Mouse (Mus musculus) T-helper 17 cell (primary cell): ENCODE data around the gene Axl.

Experiments
- in situ Hi-C, 2 experiments: fragments of 300-600 bp; cut with MboI, MseI; formaldehyde crosslinking; loops; 1 replicate in 1 of 2; 2 replicates in 1 of 2; pipeline ENCODE4 v1.15.1; 2025; ENCODE audit warnings: high pct_unique_total_duplicates in 2 of 2

The Axl gene

GRCm38 (mm10) chr7:25788220-25789128 is at the start of gene Axl:
Gene Axl (minus strand): TSS chr7:25788705.
- in situ Hi-C loops, result loop anchor here in 1 of 2 experiments (25.0 kb wide), 1 partner anchor 1401 kb away; the partner anchor contains the start of gene Smg9

DNA sequence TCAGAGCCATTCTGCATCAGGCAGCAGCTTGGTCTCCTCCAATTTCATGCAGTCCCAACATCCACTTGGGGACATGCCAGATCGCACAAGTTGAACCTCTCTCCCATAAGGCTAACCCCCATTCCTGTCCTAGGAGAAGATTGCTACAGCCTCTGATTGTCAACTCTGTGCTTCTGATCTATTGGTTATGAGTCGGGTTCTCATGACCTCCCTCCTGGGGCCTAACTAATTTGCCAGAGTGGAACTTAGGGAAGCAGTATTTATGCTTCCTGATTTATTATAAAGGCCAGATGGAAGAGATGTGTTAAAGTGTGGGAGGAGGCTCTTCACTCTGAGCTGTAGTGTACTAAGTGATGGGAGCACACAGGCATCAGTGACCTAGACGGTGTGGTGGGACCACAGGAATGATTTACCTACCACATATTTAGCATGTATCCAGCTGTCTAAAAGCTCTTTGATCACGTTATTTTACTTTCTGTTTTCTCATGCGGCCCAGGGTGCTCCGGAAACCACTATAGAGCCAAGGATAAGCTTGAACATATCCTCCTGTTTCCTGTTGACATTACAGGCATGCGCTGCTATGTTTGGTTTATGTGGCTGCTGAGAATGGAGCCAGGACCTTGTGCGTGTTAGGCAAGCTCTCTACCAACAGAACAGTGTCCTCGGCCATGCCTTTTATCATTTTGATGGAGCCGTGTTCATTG is 46.8 kb upstream of the Axl start:
- in situ Hi-C loops, result no loop called here

DNA sequence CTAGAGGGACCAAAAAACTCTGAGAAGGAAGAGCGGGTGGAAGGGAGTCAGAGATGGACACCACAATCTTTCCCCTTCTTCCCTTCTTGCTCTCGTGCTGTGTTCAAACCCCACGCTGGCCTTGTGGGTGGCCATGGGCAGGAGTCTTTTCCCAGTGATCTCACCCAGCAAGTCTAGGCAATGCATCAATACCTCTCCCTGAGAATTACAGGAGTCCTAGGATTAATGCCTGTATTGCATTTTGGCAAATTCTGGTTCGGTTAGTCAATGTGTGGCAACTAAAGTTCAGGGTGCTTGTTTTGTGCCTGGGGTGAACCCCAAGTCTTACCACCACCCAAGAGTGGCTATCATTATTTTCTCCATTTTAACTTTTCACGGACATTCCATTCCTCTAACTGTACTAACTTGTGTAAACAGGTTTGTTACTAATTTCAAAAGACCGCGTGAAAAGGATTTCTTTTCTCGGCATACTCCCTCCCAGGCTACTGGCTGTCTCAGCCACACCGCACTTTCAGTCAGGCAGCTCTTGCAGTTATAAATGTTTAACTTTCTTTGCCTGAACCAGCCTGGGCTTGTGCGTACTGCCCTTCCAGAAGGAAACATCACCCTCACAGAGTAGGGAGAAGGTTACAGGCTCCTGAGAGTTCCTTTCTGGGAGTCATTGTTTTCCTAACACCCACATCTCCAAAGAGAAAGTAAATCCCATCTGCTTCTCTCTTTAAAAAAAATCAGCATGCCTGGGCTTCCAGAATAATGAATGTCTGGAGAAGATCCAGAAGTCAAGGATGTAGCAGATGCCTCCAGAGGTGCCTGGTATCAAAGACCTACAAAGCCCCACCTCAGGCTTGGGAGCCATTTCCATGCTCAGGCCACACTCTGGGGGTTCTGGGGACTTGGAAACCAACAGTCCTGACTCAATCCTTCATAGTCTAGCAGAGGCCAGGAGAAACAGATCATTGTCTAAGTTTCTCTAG is 43.3 kb upstream of the Axl start:
- in situ Hi-C loops, result no loop called here

- in situ Hi-C loops, result no loop called here
Observed at GRCm38 (mm10) chr7:25830251-25830650, 41.7 kb upstream of the Axl start.

- in situ Hi-C loops, result no loop called here
Observed at GRCm38 (mm10) chr7:25827199-25827598, 38.7 kb upstream of the Axl start.

- in situ Hi-C loops, result no loop called here
Observed at GRCm38 (mm10) chr7:25826029-25826428, 37.5 kb upstream of the Axl start.

- in situ Hi-C loops, result no loop called here
Observed at GRCm38 (mm10) chr7:25825043-25825442, 36.5 kb upstream of the Axl start.

- in situ Hi-C loops, result no loop called here
Observed at GRCm38 (mm10) chr7:25816241-25816919, 27.9 kb upstream of the Axl start, which contains the start of gene Cyp2s1. Gene Cyp2s1 (minus strand): TSS chr7:25816913.

DNA sequence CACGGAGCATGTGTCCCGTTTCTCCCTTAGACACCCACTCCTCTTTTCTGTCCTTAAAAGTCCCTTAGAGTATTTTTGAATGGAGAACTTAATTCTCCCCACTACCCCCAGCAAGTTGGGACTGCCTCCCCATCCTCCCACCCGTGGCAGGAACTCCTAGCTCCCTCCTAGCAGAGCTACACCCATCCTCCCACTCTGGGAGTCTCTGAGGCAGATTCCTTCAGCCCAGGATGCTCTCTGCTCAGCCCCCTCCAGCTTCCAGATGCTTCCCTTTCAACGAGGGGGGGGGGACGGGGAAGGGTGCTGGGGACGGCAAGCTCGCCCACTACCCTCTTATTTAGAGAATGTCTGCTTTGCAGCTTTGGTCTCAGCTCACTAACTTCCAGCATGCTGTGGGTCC is 27.1 kb upstream of the Axl start:
- in situ Hi-C loops, result no loop called here

DNA sequence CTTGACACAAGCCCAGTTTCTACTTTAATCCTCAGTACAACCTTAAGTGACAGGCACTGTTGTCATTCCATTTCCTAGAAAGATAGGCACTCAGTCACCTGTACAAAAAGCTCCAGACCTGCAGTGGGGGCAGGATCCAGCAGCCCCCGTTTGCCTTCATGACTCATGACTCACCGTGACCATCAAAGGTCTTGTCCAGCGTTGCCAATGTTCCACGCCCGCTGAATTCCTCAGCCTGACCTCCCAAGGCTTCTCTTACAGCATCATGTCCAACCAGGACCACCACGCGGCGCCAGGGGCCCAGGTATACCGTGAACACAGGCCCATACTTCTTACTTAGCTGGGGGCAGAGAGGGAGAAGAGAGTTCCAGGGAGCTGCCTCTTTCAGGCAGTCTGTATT is 26.2 kb upstream of the Axl start:
- in situ Hi-C loops, result no loop called here

GRCm38 (mm10) chr7:25812195-25812594 is 23.7 kb upstream of the Axl start:
- in situ Hi-C loops, result no loop called here

DNA sequence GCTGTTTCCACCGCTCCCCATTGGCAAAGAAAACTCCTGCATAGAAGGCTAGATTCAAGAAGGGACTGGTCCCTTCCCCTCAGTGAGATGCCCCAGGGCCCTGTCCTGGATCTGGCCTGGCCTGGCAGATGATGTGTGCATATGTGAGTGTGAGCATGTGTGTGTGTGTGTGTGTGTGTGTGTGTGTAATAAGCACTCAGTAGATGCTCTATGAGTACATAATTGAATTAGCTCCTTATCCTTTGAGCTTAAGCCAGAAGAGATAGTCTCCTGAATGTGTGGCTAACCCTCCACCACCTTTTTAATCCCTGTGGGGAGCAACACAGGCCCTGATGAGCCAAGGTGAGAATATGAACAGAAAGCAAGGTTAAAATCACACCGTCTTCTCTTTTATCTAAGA is 23.2 kb upstream of the Axl start:
- in situ Hi-C loops, result no loop called here

GRCm38 (mm10) chr7:25805631-25806343 is 17.3 kb upstream of the Axl start:
- in situ Hi-C loops, result loop anchor here (5.0 kb wide), 1 partner anchor 48 kb away; no protein-coding TSS in a partner anchor

DNA sequence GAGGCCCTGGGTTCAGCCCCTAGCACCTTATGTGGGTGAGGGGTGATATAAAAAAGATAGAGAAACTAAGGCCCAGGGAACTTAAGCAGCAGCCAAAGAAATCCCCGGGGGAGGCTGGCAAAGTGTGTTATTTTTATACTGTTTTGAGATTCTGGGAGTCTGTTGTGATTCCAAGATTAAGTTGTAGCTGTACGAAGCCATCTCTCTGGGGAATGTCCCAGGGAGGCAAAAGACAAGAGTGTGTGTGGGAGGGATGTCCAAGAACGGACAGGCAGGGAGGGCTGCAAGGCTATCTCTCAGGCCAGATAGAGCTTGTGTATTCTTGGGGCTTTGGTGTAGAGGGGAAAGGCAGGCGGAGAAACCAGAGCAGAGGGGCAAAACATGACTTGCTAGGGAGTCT is 16.3 kb upstream of the Axl start:
- in situ Hi-C loops, result loop anchor here (5.0 kb wide), 1 partner anchor 47 kb away; no protein-coding TSS in a partner anchor

DNA sequence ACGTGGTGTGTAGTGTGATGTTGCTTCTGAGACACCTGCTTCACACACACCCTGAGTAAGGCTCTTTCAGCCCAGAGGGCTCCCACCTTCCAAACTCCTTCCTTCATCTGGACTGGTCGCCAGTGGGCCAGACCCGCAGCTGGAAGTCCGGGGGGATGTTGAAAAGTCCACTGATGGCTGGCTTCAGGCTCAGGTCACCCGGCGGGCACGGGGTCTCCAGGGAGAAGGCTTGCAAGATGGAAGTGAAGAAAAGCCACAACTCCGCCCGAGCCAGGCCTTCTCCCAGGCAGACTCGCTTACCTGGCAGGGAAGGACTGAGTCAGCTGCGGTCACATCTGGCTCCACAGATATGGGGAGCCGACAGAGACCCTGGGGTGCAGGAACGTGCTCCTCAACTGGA is 15.0 kb upstream of the Axl start:
- in situ Hi-C loops, result no loop called here

- in situ Hi-C loops, result no loop called here
Observed at GRCm38 (mm10) chr7:25802241-25803125, 14.0 kb upstream of the Axl start.

- in situ Hi-C loops, result no loop called here
Observed at GRCm38 (mm10) chr7:25801031-25801430, 12.5 kb upstream of the Axl start.

GRCm38 (mm10) chr7:25799369-25799768 is 10.9 kb upstream of the Axl start:
- in situ Hi-C loops, result loop anchor here in 1 of 2 experiments (25.0 kb wide), 1 partner anchor 1412 kb away; the partner anchor contains the start of gene Smg9

DNA sequence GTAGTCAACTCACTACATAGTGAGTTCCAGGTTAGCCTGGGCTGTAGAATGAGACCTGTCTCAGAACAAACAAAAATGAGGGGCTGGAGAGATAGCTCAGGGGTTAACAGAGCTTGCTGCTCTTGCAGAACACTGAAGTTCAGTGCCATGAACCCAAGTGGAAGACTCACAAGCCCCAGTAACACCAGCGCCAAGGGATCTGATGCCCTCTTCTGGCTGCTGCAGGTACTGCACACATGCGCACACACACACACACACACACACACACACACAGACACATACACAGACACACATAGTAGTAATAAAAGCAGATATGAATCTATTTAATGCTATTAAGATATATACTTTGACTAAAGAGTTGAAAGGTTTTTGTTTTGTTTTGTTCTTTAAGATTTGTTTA is 10.0 kb upstream of the Axl start:
- in situ Hi-C loops, result loop anchor here in 1 of 2 experiments (25.0 kb wide), 1 partner anchor 1411 kb away; the partner anchor contains the start of gene Smg9
